In the genomic region with DNA sequence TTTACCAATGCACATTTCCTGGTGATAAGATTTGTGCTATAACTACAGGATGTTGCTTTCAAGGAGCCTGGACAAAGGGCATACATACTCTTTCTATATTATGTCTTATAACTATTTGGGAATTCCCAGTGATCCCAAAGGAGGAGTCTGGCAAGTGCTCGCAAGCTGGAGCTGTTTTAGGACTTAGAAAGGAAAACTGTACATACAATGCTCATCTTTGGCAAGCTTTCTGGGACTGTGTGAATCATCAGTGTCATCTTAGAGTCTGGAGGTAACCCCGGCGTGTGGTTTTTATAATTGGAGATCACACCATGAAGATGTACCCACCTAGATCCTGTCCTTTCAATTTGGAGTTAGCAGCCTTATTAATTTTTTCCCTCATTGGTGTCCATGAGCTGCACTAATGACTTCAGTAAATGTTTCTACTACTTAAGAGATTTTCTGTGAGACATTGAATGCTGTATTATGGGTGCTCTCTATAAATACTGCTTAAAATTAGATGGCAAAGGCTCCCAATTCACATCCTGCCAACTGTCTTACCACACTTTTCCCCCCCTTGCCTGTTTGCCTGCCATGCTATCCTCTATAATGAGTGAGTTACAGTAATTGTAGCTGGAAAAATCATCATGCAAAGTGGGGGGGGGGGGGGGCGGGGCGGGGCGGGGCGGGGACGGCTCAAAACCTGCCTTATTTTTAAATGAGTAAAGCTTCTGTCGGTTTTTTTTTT, we compare ENCODE assay signal across 8 mouse cellular contexts.
DNase-seq lines count a peak whose midpoint lies in the region; ATAC-seq and TF ChIP-seq lines count a peak whose summit lies in the region.

No protein-coding gene starts in this region.

- no peak for DNase-seq in heart, postnatal 0 days (ENCODE audit: low spot score)
- no peak for DNase-seq in heart, adult 11 months
- peak; percentile 18 for DNase-seq in hindbrain, postnatal 0 days (ENCODE audit: low spot score)
- no peak for DNase-seq in layer of hippocampus, adult 8-10 months (ENCODE audit: low spot score in 2 of 2)
- no peak for DNase-seq in thymus, postnatal 25 days

- no peaks in the 10 kb centered on the region for H3K4me1 ChIP-seq in heart, postnatal 0 days (ENCODE audit: control insufficient read depth, insufficient read depth)
- no peaks in the 10 kb centered on the region for H3K4me1 ChIP-seq in hindbrain, postnatal 0 days (ENCODE audit: insufficient read depth, low read length)
- peaks cover 13% of the 10 kb centered on the region for H3K4me1 ChIP-seq in midbrain, embryonic 16.5 days (ENCODE audit: control insufficient read depth, insufficient read depth, low read length)

- H3K9me3 ChIP-seq in heart, postnatal 0 days (replicated peaks; ENCODE audit: control insufficient read depth, low read length), result no peaks in the 10 kb centered on the region
- H3K9me3 ChIP-seq in hindbrain, postnatal 0 days (ENCODE audit: low read length), result no peaks in the 10 kb centered on the region
- H3K9me3 ChIP-seq in midbrain, embryonic 16.5 days (replicated peaks; ENCODE audit: control insufficient read depth, low read length, poor library complexity, severe bottlenecking), result no peaks in the 10 kb centered on the region

- H3K4me3 ChIP-seq in heart, postnatal 0 days (ENCODE audit: low read depth, low read length), result peak overlapping the region; percentile 57
- H3K4me3 ChIP-seq in hindbrain, postnatal 0 days (ENCODE audit: low read length), result peak overlapping the region; percentile 37
- H3K4me3 ChIP-seq in midbrain, embryonic 16.5 days (ENCODE audit: low read depth, low read length), result peak overlapping the region; percentile 44

- no peaks in the 10 kb centered on the region for H3K36me3 ChIP-seq in heart, postnatal 0 days (replicated peaks; ENCODE audit: control insufficient read depth, insufficient read depth, low read length)
- H3K36me3 ChIP-seq in hindbrain, postnatal 0 days (ENCODE audit: insufficient read depth, low read length), result no peaks in the 10 kb centered on the region
- H3K36me3 ChIP-seq in midbrain, embryonic 16.5 days (ENCODE audit: control insufficient read depth, insufficient read depth, low read length), result no peaks in the 10 kb centered on the region

- TF ChIP-seq EP300 in heart, postnatal 0 days (IDR thresholded peaks at IDR 0.05; ENCODE audit: low read depth), result no peak

- no peak for TF ChIP-seq CTCF in heart, postnatal 0 days (IDR thresholded peaks at IDR 0.05; ENCODE audit: low read depth)
- no peak for TF ChIP-seq CTCF in hindbrain, postnatal 0 days (IDR thresholded peaks at IDR 0.05; ENCODE audit: low read depth)

- H3K27ac ChIP-seq in heart, postnatal 0 days (ENCODE audit: low read depth), result no peak overlapping the region
- no peak overlapping the region for H3K27ac ChIP-seq in hindbrain, postnatal 0 days
- H3K27ac ChIP-seq in midbrain, embryonic 16.5 days (ENCODE audit: low read length), result no peak overlapping the region

- 22% methylated on average over 9 of the region's 9 CpGs for WGBS in heart, postnatal 0 days
- 16% methylated on average over 9 of the region's 9 CpGs for WGBS in hindbrain, postnatal 0 days
- WGBS in midbrain, embryonic 16.5 days, result 28% methylated on average over 9 of the region's 9 CpGs

- no peak for ATAC-seq in heart, postnatal 0 days (ENCODE audit: insufficient read depth, low read depth)
- ATAC-seq in activated CD4-positive, CD25-positive, alpha-beta regulatory T cell, adult 4 months, result peak; percentile 9
- peak; percentile 50; the same call in 1 of the 2 replicates for ATAC-seq in hindbrain, postnatal 0 days
- peak; percentile 30; the same call in 1 of the 2 replicates for ATAC-seq in midbrain, embryonic 16.5 days
- ATAC-seq in megakaryocyte-erythroid progenitor cell, adult 5-6 weeks (replicated peaks; ENCODE audit: low FRiP score, low TSS enrichment, poor library complexity, severe bottlenecking), result no peak

- peak overlapping the region; percentile 46; the same call in 1 of the 2 replicates for H3K9ac ChIP-seq in heart, postnatal 0 days (replicated peaks; ENCODE audit: low read depth, low read length)
- H3K9ac ChIP-seq in hindbrain, postnatal 0 days (replicated peaks; ENCODE audit: low read length), result no peak overlapping the region
- H3K9ac ChIP-seq in midbrain, embryonic 16.5 days (ENCODE audit: low read depth, low read length), result peak overlapping the region; percentile 56

- peak overlapping the region; percentile 74 for H3K4me2 ChIP-seq in heart, postnatal 0 days (ENCODE audit: low read depth, low read length)
- H3K4me2 ChIP-seq in hindbrain, postnatal 0 days (ENCODE audit: low read depth, low read length), result peak overlapping the region; percentile 60
- peak overlapping the region; percentile 72 for H3K4me2 ChIP-seq in midbrain, embryonic 16.5 days (ENCODE audit: low read length)

- H3K27me3 ChIP-seq in heart, postnatal 0 days (ENCODE audit: control insufficient read depth, insufficient read depth, low read length), result no peaks in the 10 kb centered on the region
- no peaks in the 10 kb centered on the region for H3K27me3 ChIP-seq in hindbrain, postnatal 0 days (ENCODE audit: insufficient read depth, low read length)
- H3K27me3 ChIP-seq in midbrain, embryonic 16.5 days (ENCODE audit: control insufficient read depth, insufficient read depth, low read depth, low read length), result no peaks in the 10 kb centered on the region

Comparison
In these comparisons a context has a peak if more than half of its experiments do, and no peak if none do; other contexts are left out.
1. ATAC-seq: peak in activated CD4-positive, CD25-positive, alpha-beta regulatory T cell, adult 4 months (single experiment), hindbrain, postnatal 0 days (single experiment) and midbrain, embryonic 16.5 days (single experiment); none in heart, postnatal 0 days (single experiment) and megakaryocyte-erythroid progenitor cell, adult 5-6 weeks (single experiment).
2. Peak in every context shown above with its lines, with median percentiles within 50 percentile points of each other: H3K4me2 ChIP-seq and H3K4me3 ChIP-seq.